Mouse (Mus musculus) hindbrain, embryonic 14.5 days (tissue): Measurements from ENCODE around the gene Ubtf. TPM values are rescaled to one million over a fixed set of nuclear protein-coding genes. Genes with fewer than 3 reads are reported as not detected.

Experiments used
- ATAC-seq: fragments of 200-750 bp; cut with Nextera tagmentation; 2 replicates; pipeline ENCODE4 v1.8.0; 2017; ENCODE audit warnings: moderate number of reproducible peaks, mild to moderate bottlenecking, moderate TSS enrichment, moderate library complexity; ENCODE audit not compliant: low FRiP score
- DNase-seq: peaks from one replicate; pipeline ENCODE4 v3.0.0-alpha.2; 2015; ENCODE audit warnings: low spot score
- H3K27ac ChIP-seq: fragments of 300-500 bp; sonication (generic); 2 replicates; pipeline ENCODE4 v1.5.1; 2014; ENCODE audit warnings: mild to moderate bottlenecking, moderate library complexity
- H3K27me3 ChIP-seq: fragments of 300-500 bp; sonication (generic); 2 replicates; pipeline ENCODE4 v1.6.1; 2014; ENCODE audit warnings: mild to moderate bottlenecking, low read length, mixed read lengths; ENCODE audit not compliant: control insufficient read depth, insufficient read depth
- H3K36me3 ChIP-seq: fragments of 300-500 bp; sonication (generic); replicated peaks from 2 replicates; pipeline ENCODE4 v1.6.1; 2014; ENCODE audit not compliant: control insufficient read depth, insufficient read depth
- H3K4me1 ChIP-seq: fragments of 300-500 bp; sonication (generic); replicated peaks from 2 replicates; pipeline ENCODE4 v1.6.1; 2014; ENCODE audit warnings: antibody characterized with exemption, low read length, mixed read lengths; ENCODE audit not compliant: control insufficient read depth, insufficient read depth
- H3K4me2 ChIP-seq: fragments of 300-500 bp; sonication (generic); replicated peaks from 2 replicates; pipeline ENCODE4 v1.6.1; 2014; ENCODE audit warnings: mild to moderate bottlenecking, moderate library complexity
- H3K4me3 ChIP-seq: fragments of 300-500 bp; sonication (generic); replicated peaks from 2 replicates; pipeline ENCODE4 v1.5.1; 2014; ENCODE audit warnings: mild to moderate bottlenecking, low read length
- H3K9ac ChIP-seq: fragments of 300-500 bp; sonication (generic); 2 replicates; pipeline ENCODE4 v1.6.1; 2014
- H3K9me3 ChIP-seq: fragments of 300-500 bp; sonication (generic); 2 replicates; pipeline ENCODE4 v1.6.1; 2016; ENCODE audit warnings: low read length; ENCODE audit not compliant: control insufficient read depth
- WGBS: fragments of 180-500 bp; shearing (Covaris S2); extraction: QIAGEN DNeasy Blood & Tissue Kit; methylation state at CpG from one replicate; pipeline ENCODE4 v1.1.7; 2014; 5-methylcytosine and 5-hydroxymethylcytosine counted together
- polyA plus RNA-seq: library from polyadenylated mRNA; unstranded; fragments of >200 nt; fragmentation: Nextera tagmentation; extraction: Ambion mirVana; gene quantifications from 2 replicates; pipeline ENCODE4 v1.2.1, GENCODE M21; 2014

Gene Ubtf
- polyA plus RNA-seq, 1 experiment from 2014 or later, result 70.0 TPM

DNA sequence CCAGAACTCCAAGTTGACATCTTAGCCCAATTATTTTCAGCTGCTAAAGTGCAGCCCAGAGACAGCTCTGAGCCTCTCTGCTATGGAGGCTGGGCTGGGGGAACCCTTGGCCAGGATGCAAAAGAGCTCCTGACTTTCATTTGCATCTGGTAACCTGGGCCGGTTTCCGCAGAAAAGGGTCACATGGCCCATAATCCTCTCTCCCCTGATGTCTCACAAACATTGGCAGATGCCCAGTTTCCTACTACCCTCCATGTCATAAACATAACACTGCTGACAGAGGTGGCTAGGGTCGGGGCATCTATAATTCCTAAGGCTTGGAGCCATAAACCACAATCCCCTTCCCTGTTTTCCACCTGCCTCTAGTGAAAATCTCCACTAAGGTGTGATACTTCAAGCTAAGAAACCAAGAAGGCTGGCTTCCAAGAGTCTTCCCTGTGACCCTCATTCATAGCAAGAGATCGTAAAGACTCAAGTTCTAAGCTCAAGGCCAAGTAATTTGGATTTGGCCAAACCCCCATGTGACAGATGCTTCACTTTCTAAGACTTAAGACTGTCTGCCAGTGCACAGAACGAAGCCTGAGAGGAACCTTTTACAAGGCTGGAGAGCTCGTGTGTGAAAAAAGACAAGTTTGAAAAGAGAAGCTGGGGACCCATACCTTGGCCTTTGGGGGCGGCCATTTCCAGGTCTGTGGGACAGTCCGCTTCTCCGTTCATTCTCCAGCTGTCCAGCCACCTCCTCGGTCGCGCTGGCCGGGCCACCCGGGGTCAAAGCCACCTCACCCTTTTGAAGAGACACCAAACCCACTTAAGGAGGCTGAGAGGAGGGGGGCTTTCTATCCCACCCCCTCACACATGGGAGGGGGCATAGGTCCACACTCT lies 3.6 kb downstream of the Ubtf start:
- H3K9me3 ChIP-seq, result no peaks in the 10 kb centered on the region
- peaks cover 8% of the 10 kb centered on the region for H3K4me1 ChIP-seq
- H3K9ac ChIP-seq, result peak overlapping the region; percentile 99
- DNase-seq (no peak), ATAC-seq (no peak)
- H3K36me3 ChIP-seq, result peaks cover 41% of the 10 kb centered on the region
- H3K27ac ChIP-seq, result peak overlapping the region; percentile 99
- 15% methylated on average over 14 of the region's 14 CpGs for WGBS
- peak overlapping the region; percentile 91 for H3K4me2 ChIP-seq
- peak overlapping the region; percentile 95 for H3K4me3 ChIP-seq
- H3K27me3 ChIP-seq, result no peaks in the 10 kb centered on the region

DNA sequence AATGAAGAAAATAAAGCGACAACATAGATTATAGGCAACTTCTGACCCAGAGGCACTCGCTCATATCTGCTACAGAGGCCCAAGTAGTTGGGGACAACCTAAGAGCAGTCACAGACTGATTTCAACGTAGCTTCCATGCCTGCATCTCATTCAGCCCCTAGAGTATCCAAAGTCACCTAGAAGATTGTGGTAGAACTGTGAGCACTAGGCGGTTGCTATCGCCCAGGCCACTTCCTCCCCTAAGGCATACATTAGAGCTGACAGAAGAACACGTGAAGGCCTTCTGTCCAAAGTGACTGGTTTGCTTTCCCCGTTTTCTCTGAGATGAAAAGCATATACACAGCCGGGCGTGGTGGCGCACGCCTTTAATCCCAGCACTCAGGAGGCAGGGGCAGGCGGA lies 5.2 kb downstream of the Ubtf start:
- ATAC-seq (no peak), DNase-seq (no peak)
- no peak overlapping the region for H3K9ac ChIP-seq
- no peak overlapping the region for H3K4me3 ChIP-seq
- H3K4me1 ChIP-seq, result peaks cover 10% of the 10 kb centered on the region; the same call in 1 of the 2 replicates
- peaks cover 57% of the 10 kb centered on the region for H3K36me3 ChIP-seq
- 92% methylated on average over 12 of the region's 12 CpGs for WGBS
- no peaks in the 10 kb centered on the region for H3K27me3 ChIP-seq
- no peak overlapping the region for H3K27ac ChIP-seq
- no peaks in the 10 kb centered on the region for H3K9me3 ChIP-seq
- H3K4me2 ChIP-seq, result no peak overlapping the region

DNA sequence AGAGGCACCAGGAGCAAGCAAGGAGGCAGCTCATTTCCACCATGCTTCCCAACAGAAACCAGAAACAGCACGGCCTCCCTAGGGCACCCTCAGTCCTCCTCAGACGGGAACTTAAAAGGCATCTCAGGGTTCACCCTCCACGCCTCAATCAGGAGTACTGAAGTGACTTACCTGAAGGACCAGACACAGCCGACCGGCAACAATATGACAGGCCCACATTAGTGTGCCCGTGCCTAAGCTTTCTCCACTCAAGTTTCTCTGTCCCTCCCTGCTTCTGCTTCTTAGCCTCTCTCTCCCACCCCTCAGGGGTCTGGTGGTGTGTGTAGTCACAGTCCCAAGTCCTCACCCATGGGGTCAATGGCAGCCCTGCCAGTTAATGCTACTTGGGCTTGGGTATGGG lies 7.0 kb downstream of the Ubtf start:
- no peak for DNase-seq
- H3K36me3 ChIP-seq, result peaks cover 72% of the 10 kb centered on the region
- H3K9me3 ChIP-seq, result no peaks in the 10 kb centered on the region
- no peak overlapping the region for H3K27ac ChIP-seq
- ATAC-seq, result no peak
- no peak overlapping the region for H3K4me3 ChIP-seq
- WGBS, result 78% methylated on average over 6 of the region's 6 CpGs
- no peaks in the 10 kb centered on the region for H3K27me3 ChIP-seq
- no peak overlapping the region for H3K9ac ChIP-seq
- no peak overlapping the region for H3K4me2 ChIP-seq
- H3K4me1 ChIP-seq, result peaks cover 14% of the 10 kb centered on the region; the same call in 1 of the 2 replicates

DNA sequence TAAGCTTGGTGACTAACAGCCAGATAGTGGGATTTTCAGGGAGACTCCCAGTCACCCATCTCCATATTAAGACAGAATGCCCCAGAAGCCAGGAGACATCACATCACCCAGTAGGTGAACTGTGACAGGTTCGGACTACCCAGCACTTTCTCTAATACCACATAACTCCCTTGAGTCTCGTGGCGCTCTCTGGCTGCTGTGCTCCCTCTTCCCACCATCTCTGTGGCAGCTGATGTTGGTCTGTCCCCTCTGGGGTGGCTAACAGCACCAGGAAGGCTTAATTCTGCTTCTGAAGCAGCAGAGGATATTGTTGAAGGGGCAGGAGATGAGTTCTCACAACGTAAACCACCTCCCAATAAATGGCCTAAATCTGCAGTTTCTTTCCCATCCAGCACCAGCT lies 7.6 kb downstream of the Ubtf start:
- Histone ChIP-seq H3K9me3 (no peaks in the 10 kb centered on the region), H3K4me3 (no peak overlapping the region), H3K9ac (no peak overlapping the region), H3K27me3 (no peaks in the 10 kb centered on the region), H3K36me3 (peaks cover 78% of the 10 kb centered on the region), H3K4me1 (peaks cover 14% of the 10 kb centered on the region; the same call in 1 of the 2 replicates), H3K4me2 (no peak overlapping the region), H3K27ac (no peak overlapping the region)
- WGBS, result 90% methylated on average over 4 of the region's 4 CpGs
- DNase-seq, result no peak
- no peak for ATAC-seq

- peaks cover 9% of the 10 kb centered on the region; the same call in 1 of the 2 replicates for H3K4me1 ChIP-seq
- ATAC-seq (no peak), DNase-seq (no peak)
- no peaks in the 10 kb centered on the region for H3K9me3 ChIP-seq
- H3K36me3 ChIP-seq, result peaks cover 88% of the 10 kb centered on the region
- H3K9ac ChIP-seq, result no peak overlapping the region
- no peak overlapping the region for H3K4me2 ChIP-seq
- no peaks in the 10 kb centered on the region for H3K27me3 ChIP-seq
- no peak overlapping the region for H3K27ac ChIP-seq
- H3K4me3 ChIP-seq, result no peak overlapping the region
- WGBS, result 45% methylated on average over 36 of the region's 38 CpGs
Measured at GRCm38 (mm10) chr11:102310768-102311695, 8.5 kb downstream of the Ubtf start.

DNA sequence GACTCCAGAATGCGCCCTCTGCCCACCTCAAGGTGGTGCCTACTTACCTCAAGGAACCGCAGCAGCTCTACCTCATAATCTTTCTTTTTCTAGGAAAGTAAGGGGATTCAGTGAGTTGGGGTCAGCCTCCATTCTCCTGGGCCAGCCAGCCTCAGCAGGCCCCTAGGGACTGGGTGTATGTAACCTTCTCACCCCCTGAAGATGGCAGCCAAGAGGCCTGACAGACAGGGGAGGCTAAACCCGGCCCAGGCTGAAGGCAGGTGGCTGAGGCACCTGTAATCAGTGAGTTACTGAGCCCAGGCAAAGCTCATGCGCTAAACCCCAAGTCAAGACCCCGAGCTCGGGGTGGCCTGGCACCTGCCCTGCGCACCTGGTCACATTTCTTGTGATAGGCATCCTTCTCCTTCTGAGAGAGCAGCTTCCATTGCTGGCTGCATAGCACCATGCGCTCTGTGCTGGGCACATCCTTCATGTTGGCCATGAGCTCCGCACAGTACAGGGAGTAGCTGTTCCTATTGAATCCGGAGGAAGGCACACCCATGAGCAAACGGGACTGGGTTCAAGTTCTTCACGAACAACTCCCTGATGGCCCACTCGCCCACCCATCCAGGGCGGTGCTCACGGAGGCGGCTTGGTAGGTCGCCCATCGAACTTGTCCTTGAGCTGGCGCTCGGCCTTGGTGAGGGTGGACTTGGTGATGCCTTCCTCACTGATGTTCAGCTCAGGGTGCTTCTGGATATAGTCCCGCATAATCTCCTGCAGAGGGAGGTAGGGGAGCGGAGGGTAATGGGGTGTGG lies 9.5 kb downstream of the Ubtf start:
- ATAC-seq, result no peak
- WGBS, result 92% methylated on average over 22 of the region's 22 CpGs
- DNase-seq, result no peak
- Histone ChIP-seq H3K4me2 (peak overlapping the region; percentile 50; the same call in 1 of the 2 replicates), H3K27ac (0 out of 2 replicates have a peak overlapping the region, but pooled peaks have one; percentile 43), H3K36me3 (peaks cover 88% of the 10 kb centered on the region), H3K27me3 (no peaks in the 10 kb centered on the region), H3K9ac (0 out of 2 replicates have a peak overlapping the region, but pooled peaks have one; percentile 29), H3K9me3 (no peaks in the 10 kb centered on the region), H3K4me3 (no peak overlapping the region), H3K4me1 (peaks cover 9% of the 10 kb centered on the region; the same call in 1 of the 2 replicates)

DNA sequence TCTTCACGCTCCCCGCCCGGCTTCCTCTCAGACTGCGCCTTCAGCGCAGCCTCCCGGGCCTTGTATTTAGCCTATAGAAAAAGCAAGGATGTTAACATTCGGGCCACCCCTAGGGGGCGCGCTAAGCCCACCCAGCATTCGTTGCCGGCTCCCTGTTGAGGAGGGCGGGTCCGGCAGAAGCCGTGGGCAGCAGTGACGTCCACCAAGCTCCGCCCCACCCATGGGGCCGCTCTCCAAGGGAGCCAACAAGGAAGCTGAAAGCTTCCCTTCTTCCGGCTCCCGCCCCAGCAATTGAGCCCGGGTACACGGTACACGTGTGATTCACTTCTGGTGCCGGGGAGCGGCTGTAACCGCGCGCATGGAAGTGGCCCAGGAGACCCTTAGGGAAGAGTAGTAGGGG lies 10.6 kb downstream of the Ubtf start:
- Histone ChIP-seq H3K27me3 (no peaks in the 10 kb centered on the region), H3K4me3 (peak overlapping the region; percentile 22), H3K27ac (peak overlapping the region; percentile 43; the same call in 1 of the 2 replicates), H3K9me3 (no peaks in the 10 kb centered on the region), H3K36me3 (peaks cover 78% of the 10 kb centered on the region), H3K9ac (peak overlapping the region; percentile 29; the same call in 1 of the 2 replicates), H3K4me2 (peak overlapping the region; percentile 50), H3K4me1 (peaks cover 9% of the 10 kb centered on the region; the same call in 1 of the 2 replicates)
- WGBS, result under 1% methylated on average over 27 of the region's 27 CpGs
- peak; percentile 91 for ATAC-seq
- DNase-seq, result peak; percentile 97

DNA sequence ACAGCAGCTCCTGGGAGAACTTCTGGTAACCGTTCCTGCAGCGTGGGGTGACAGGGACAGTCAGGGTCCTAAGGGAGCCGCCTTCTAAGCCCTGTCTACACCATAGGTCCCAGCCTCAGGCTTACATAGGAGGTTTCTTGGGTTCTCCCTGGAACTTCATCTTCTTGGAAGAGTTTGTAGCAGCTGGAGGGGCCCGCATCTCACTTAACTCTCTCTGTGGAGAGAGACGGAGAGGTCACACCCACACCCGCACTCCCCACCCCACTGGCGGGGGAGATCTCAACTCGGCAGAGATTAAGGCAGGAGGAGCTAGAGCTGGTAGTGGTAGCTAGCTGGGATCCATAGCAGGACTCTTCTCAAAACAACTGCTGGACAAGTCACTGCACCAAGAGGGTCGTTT lies 11.4 kb downstream of the Ubtf start:
- Histone ChIP-seq H3K9me3 (no peaks in the 10 kb centered on the region), H3K4me1 (peaks cover 9% of the 10 kb centered on the region; the same call in 1 of the 2 replicates), H3K27ac (no peak overlapping the region), H3K36me3 (peaks cover 70% of the 10 kb centered on the region), H3K9ac (no peak overlapping the region), H3K27me3 (no peaks in the 10 kb centered on the region), H3K4me2 (no peak overlapping the region), H3K4me3 (no peak overlapping the region)
- DNase-seq (no peak), ATAC-seq (no peak)
- WGBS, result 86% methylated on average over 9 of the region's 9 CpGs
